Mouse (Mus musculus): ENCODE measurements around the gene Stra6.

DNA sequence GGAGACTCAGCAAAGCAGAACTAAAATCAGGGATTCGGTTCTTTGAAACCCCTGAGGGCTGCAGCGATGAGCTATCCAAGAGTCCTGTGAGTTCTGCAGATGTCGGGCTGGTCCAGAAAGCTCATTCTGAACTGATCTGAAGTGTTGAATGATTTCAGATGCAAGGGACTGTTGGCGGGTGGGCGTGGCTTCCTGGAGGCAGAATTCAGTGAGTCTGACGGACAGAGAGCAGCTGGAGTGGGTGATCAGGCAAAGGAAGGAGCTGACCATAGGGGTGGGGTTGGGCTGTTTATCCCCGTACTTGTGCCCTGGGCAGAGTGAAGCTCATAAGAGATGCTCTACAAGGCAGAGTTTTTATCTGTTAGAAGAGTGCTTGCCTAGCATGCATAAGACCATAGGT, 79.8 kb downstream of the Stra6 start:
- TF ChIP-seq CTCF (IDR thresholded peaks at IDR 0.05; ENCODE audit: low read depth), result no peak
- no peak for TF ChIP-seq EP300 (IDR thresholded peaks at IDR 0.05; ENCODE audit: low read depth)

All from liver, embryonic 14.5 days (tissue).